Mouse (Mus musculus): ENCODE data around the gene Hagh. TPM values are rescaled to one million over a fixed set of nuclear protein-coding genes. Genes with fewer than 3 reads are reported as not detected.
A peak's percentile ranks its signal among the peaks of the same experiment; 100 is the strongest.

Hagh gene
- total and polyA plus RNA-seq, 2 experiments from 2014 or later = 116 to 129 TPM

DNA sequence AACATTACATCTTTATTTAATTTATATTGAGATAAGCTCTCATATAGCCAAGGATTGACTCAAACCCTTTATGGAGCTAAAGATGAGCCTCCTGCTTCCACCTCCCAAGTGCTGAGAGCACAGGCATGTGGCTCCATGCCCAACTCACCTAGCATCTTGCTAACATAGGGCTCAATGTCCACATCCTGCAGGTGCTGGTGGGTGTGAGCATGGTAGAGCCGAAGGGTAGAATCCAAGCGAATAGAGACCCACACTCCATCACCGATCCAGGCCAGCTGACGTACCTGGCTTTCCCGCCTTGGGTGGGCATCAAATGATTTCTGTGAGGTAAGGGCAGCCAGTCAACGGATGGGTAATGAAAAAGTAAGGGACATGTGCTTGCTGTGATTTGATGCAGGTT, 60.1 kb downstream of the Hagh start:
- 90% methylated on average over 6 of the region's 6 CpGs for WGBS
- ATAC-seq (ENCODE audit: insufficient read depth, low read depth) = no peak

DNA sequence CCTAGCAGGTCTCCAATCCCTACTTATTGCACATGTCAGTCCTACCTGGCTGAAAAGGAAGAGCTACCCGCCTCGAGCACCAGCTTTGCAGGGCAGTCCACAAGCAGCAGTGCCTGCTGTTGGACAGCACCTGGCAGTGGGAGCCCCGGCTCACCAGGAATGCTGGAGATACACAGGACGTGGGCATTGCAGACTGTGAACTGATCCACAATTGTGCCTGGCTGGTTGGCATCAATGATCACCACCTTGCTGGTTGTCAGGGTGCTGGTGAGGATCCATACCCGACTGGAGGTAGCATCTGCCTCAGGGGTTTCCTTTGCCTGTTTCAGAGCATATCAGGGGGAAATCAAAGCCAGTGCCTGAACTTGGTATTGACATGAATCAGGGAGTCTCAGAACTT, 62.2 kb downstream of the Hagh start:
- peaks cover 93% of the 10 kb centered on the region for H3K36me3 ChIP-seq (replicated peaks; ENCODE audit: control insufficient read depth, insufficient read depth, low read length)
- ATAC-seq (ENCODE audit: insufficient read depth, low read depth) (no peak), DNase-seq (ENCODE audit: low spot score) (no peak)
- WGBS = 86% methylated on average over 5 of the region's 5 CpGs
- H3K4me1 ChIP-seq (ENCODE audit: control insufficient read depth, insufficient read depth) = peaks cover 2% of the 10 kb centered on the region; the same call in 1 of the 2 replicates
- no peaks in the 10 kb centered on the region for H3K27me3 ChIP-seq (ENCODE audit: control insufficient read depth, insufficient read depth, low read length)
- H3K4me2 ChIP-seq (ENCODE audit: low read depth, low read length) = no peak overlapping the region
- H3K27ac ChIP-seq (ENCODE audit: low read depth) = no peak overlapping the region
- no peak overlapping the region for H3K4me3 ChIP-seq (ENCODE audit: low read depth, low read length)
- no peak overlapping the region for H3K9ac ChIP-seq (replicated peaks; ENCODE audit: low read depth, low read length)
- TF ChIP-seq CTCF (IDR thresholded peaks at IDR 0.05; ENCODE audit: low read depth) = no peak
- TF ChIP-seq EP300 (IDR thresholded peaks at IDR 0.05; ENCODE audit: low read depth) = no peak
- H3K9me3 ChIP-seq (replicated peaks; ENCODE audit: control insufficient read depth, low read length) = no peaks in the 10 kb centered on the region

More for the DNA sequence above, 60.1 kb downstream of the Hagh start:
- no peaks in the 10 kb centered on the region for H3K9me3 ChIP-seq (replicated peaks; ENCODE audit: control insufficient read depth, low read length)
- peaks cover 15% of the 10 kb centered on the region; the same call in 1 of the 2 replicates for H3K4me1 ChIP-seq (ENCODE audit: control insufficient read depth, insufficient read depth)
- no peak overlapping the region for H3K9ac ChIP-seq (replicated peaks; ENCODE audit: low read depth, low read length)
- H3K27me3 ChIP-seq (ENCODE audit: control insufficient read depth, insufficient read depth, low read length) = no peaks in the 10 kb centered on the region
- H3K36me3 ChIP-seq (replicated peaks; ENCODE audit: control insufficient read depth, insufficient read depth, low read length) = peaks cover 72% of the 10 kb centered on the region
- no peak overlapping the region for H3K4me2 ChIP-seq (ENCODE audit: low read depth, low read length)
- H3K27ac ChIP-seq (ENCODE audit: low read depth) = no peak overlapping the region
- TF ChIP-seq EP300 (IDR thresholded peaks at IDR 0.05; ENCODE audit: low read depth) (no peak), CTCF (IDR thresholded peaks at IDR 0.05; ENCODE audit: low read depth) (no peak)
- no peak for DNase-seq (ENCODE audit: low spot score)
- H3K4me3 ChIP-seq (ENCODE audit: low read depth, low read length) = no peak overlapping the region

DNA sequence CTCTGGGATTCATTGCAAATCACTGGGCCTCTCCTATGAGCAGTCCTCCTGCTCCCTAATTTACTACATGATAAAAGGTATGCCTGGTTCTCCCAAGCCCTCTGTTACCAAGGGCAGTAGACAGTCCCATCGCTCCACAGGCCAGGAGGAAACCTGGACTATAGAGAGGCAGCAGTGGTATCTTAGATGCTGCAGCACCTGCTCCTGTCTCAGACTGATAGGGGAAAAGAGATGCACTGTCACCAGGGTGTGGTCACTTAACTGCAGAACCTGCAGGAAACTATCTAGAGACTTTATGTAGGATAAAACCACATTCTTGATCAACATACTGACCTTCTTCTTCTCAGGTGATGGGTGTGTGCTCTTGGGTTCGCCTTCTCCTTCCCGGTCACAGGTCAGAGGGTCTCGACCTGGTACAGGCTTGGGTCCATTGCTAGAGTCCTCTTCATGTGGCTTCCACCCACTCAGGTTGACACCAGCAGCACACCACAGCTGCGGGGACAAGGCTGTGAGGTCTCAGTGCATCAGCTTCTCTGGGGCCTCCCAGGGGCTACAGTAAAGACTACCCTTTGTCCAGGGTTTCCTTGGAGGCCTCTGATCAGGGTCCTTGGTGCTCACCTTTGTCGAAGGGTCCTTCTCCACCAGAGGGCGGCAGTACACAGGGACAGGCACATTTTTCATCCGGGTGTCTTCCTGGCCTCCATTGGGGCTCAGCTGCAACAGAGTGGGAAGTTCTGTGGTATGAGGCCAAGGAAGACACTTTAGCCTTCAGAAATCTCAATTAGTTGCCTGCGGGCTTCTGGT, 62.9 kb downstream of the Hagh start:
- TF ChIP-seq EP300 (IDR thresholded peaks at IDR 0.05; ENCODE audit: low read depth) (no peak), CTCF (IDR thresholded peaks at IDR 0.05; ENCODE audit: low read depth) (peak; percentile 38; the same call in 1 of the 2 replicates)
- no peak overlapping the region for H3K9ac ChIP-seq (replicated peaks; ENCODE audit: low read depth, low read length)
- H3K9me3 ChIP-seq (replicated peaks; ENCODE audit: control insufficient read depth, low read length) = no peaks in the 10 kb centered on the region
- no peak overlapping the region for H3K4me3 ChIP-seq (ENCODE audit: low read depth, low read length)
- H3K27ac ChIP-seq (ENCODE audit: low read depth) = no peak overlapping the region
- no peaks in the 10 kb centered on the region for H3K4me1 ChIP-seq (ENCODE audit: control insufficient read depth, insufficient read depth)
- DNase-seq (ENCODE audit: low spot score) (no peak), ATAC-seq (ENCODE audit: insufficient read depth, low read depth) (no peak)
- WGBS = 71% methylated on average over 9 of the region's 9 CpGs
- no peak overlapping the region for H3K4me2 ChIP-seq (ENCODE audit: low read depth, low read length)
- no peaks in the 10 kb centered on the region for H3K27me3 ChIP-seq (ENCODE audit: control insufficient read depth, insufficient read depth, low read length)
- H3K36me3 ChIP-seq (replicated peaks; ENCODE audit: control insufficient read depth, insufficient read depth, low read length) = peaks cover 100% of the 10 kb centered on the region

DNA sequence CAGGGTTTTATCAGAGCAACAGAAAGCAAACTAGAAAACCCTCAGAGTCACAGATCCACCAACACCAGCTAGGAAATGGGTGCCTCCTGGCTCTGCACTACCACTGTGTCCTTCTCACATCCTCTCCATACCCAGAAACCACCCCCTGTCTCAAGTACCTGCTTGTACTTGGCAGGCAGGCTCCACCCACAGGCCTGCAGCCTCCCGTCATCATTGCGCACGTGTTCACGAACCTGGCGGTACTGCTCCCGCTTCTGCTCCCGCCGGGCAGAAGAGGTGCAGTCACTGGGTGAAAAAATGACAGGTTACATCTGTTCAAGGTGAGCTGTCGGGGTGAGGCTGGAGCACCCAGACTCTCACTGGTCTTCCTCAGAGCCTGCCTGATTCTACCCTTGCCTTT, 63.8 kb downstream of the Hagh start:
- 84% methylated on average over 9 of the region's 9 CpGs for whole genome bisulfite sequencing
- no peak overlapping the region for H3K9ac ChIP-seq (replicated peaks; ENCODE audit: low read depth, low read length)
- no peaks in the 10 kb centered on the region for H3K4me1 ChIP-seq (ENCODE audit: control insufficient read depth, insufficient read depth)
- no peak overlapping the region for H3K4me2 ChIP-seq (ENCODE audit: low read depth, low read length)
- H3K27ac ChIP-seq (ENCODE audit: low read depth) = no peak overlapping the region
- peaks cover 100% of the 10 kb centered on the region for H3K36me3 ChIP-seq (replicated peaks; ENCODE audit: control insufficient read depth, insufficient read depth, low read length)
- H3K4me3 ChIP-seq (ENCODE audit: low read depth, low read length) = no peak overlapping the region
- no peaks in the 10 kb centered on the region for H3K9me3 ChIP-seq (replicated peaks; ENCODE audit: control insufficient read depth, low read length)
- DNase-seq (ENCODE audit: low spot score) (no peak), ATAC-seq (ENCODE audit: insufficient read depth, low read depth) (no peak)
- no peaks in the 10 kb centered on the region for H3K27me3 ChIP-seq (ENCODE audit: control insufficient read depth, insufficient read depth, low read length)
- TF ChIP-seq EP300 (IDR thresholded peaks at IDR 0.05; ENCODE audit: low read depth) = no peak
- TF ChIP-seq CTCF (IDR thresholded peaks at IDR 0.05; ENCODE audit: low read depth) = no peak

DNA sequence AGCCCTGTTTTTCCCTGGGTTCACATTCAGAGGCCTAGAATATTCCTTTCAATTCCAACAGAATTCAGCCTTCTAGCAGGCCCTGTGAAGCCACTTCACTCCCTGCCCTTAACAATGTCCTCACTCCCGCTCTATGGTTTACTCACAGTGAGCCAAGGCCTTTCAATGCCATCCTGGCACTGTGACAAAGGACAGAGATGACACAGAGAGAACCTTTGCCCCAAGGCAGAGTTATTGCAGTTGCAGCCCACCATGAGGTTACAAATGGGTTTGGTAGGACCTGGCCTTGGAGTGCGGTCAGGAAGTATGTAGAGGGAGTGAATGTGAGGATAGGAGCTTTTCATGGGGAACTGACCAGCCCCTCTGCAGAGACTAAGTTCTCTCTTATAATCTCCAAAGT, 67.6 kb downstream of the Hagh start:
- peaks cover 100% of the 10 kb centered on the region for H3K36me3 ChIP-seq (replicated peaks; ENCODE audit: control insufficient read depth, insufficient read depth, low read length)
- no peak overlapping the region for H3K4me3 ChIP-seq (ENCODE audit: low read depth, low read length)
- TF ChIP-seq EP300 (IDR thresholded peaks at IDR 0.05; ENCODE audit: low read depth) (no peak), CTCF (IDR thresholded peaks at IDR 0.05; ENCODE audit: low read depth) (no peak)
- no peaks in the 10 kb centered on the region for H3K4me1 ChIP-seq (ENCODE audit: control insufficient read depth, insufficient read depth)
- H3K4me2 ChIP-seq (ENCODE audit: low read depth, low read length) = no peak overlapping the region
- no peaks in the 10 kb centered on the region for H3K9me3 ChIP-seq (replicated peaks; ENCODE audit: control insufficient read depth, low read length)
- WGBS = 77% methylated on average over 2 of the region's 2 CpGs
- ATAC-seq (ENCODE audit: insufficient read depth, low read depth) (no peak), DNase-seq (ENCODE audit: low spot score) (no peak)
- no peak overlapping the region for H3K9ac ChIP-seq (replicated peaks; ENCODE audit: low read depth, low read length)
- H3K27me3 ChIP-seq (ENCODE audit: control insufficient read depth, insufficient read depth, low read length) = no peaks in the 10 kb centered on the region
- H3K27ac ChIP-seq (ENCODE audit: low read depth) = no peak overlapping the region

DNA sequence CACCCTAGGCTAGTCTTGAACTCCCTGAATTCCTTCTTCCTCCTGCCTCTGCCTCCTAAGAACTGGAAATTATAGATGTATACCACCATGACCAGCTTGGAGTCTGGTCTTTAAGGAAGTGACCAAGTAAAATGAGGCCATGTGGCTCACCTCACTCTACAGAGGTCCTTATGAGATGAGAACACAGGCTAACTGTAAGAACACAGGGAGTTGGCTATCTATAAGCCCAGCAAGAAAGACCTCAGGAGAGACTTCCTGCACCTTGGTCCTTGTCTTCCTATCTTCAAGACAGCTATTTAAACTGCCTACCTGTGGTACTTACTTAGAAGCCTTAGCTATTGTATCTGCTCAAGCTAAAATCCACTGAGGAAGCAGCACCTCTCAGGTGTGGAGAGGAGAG, 74.0 kb downstream of the Hagh start:
- Histone ChIP-seq H3K4me1 (ENCODE audit: control insufficient read depth, insufficient read depth) (no peaks in the 10 kb centered on the region), H3K4me3 (ENCODE audit: low read depth, low read length) (no peak overlapping the region), H3K9me3 (replicated peaks; ENCODE audit: control insufficient read depth, low read length) (no peaks in the 10 kb centered on the region), H3K4me2 (ENCODE audit: low read depth, low read length) (no peak overlapping the region), H3K9ac (replicated peaks; ENCODE audit: low read depth, low read length) (no peak overlapping the region), H3K27me3 (ENCODE audit: control insufficient read depth, insufficient read depth, low read length) (no peaks in the 10 kb centered on the region), H3K36me3 (replicated peaks; ENCODE audit: control insufficient read depth, insufficient read depth, low read length) (peaks cover 97% of the 10 kb centered on the region), H3K27ac (ENCODE audit: low read depth) (no peak overlapping the region)
- TF ChIP-seq EP300 (IDR thresholded peaks at IDR 0.05; ENCODE audit: low read depth) = no peak
- TF ChIP-seq CTCF (IDR thresholded peaks at IDR 0.05; ENCODE audit: low read depth) = no peak
- DNase-seq (ENCODE audit: low spot score) = no peak
- no peak for ATAC-seq (ENCODE audit: insufficient read depth, low read depth)

Other genes with a start within 250 kb of the Hagh start
- gene Tsc2, start 207.5 kb upstream of the Hagh start, total RNA-seq (2014; rRNA removed; ENCODE audit: low replicate concordance) = 55.4 and 88.7 TPM in 2 replicates
- gene Tsc2, start 207.5 kb upstream of the Hagh start, polyA plus RNA-seq (2015; fragmentation: Nextera tagmentation; extraction: Ambion mirVana) = 29.2 and 34.4 TPM in 2 replicates
- gene Nthl1, start 207.5 kb upstream of the Hagh start, total RNA-seq (2014; rRNA removed; ENCODE audit: low replicate concordance) = 3.7 and 10.0 TPM in 2 replicates
- 5.7 and 7.3 TPM in 2 replicates for gene Nthl1, start 207.5 kb upstream of the Hagh start, polyA plus RNA-seq (2015; fragmentation: Nextera tagmentation; extraction: Ambion mirVana)
- gene Slc9a3r2, start 189.8 kb upstream of the Hagh start, total RNA-seq (2014; rRNA removed; ENCODE audit: low replicate concordance) = 87.9 and 118 TPM in 2 replicates
- 61.9 and 68.1 TPM in 2 replicates for gene Slc9a3r2, start 189.8 kb upstream of the Hagh start, polyA plus RNA-seq (2015; fragmentation: Nextera tagmentation; extraction: Ambion mirVana)
- not detected in 2 replicates for gene Npw, start 181.7 kb upstream of the Hagh start, total RNA-seq (2014; rRNA removed; ENCODE audit: low replicate concordance)
- gene Npw, start 181.7 kb upstream of the Hagh start, polyA plus RNA-seq (2015; fragmentation: Nextera tagmentation; extraction: Ambion mirVana) = not detected in 2 replicates
- gene Zfp598, start 170.5 kb upstream of the Hagh start, total RNA-seq (2014; rRNA removed; ENCODE audit: low replicate concordance) = 25.4 and 27.5 TPM in 2 replicates
- 7.8 TPM in 2 replicates for gene Zfp598, start 170.5 kb upstream of the Hagh start, polyA plus RNA-seq (2015; fragmentation: Nextera tagmentation; extraction: Ambion mirVana)
- not detected in 2 replicates for gene Syngr3, start 150.2 kb upstream of the Hagh start, total RNA-seq (2014; rRNA removed; ENCODE audit: low replicate concordance)
- gene Syngr3, start 150.2 kb upstream of the Hagh start, polyA plus RNA-seq (2015; fragmentation: Nextera tagmentation; extraction: Ambion mirVana) = 0.16 and 0.49 TPM in 2 replicates
- gene Gfer, start 144.0 kb upstream of the Hagh start, total RNA-seq (2014; rRNA removed; ENCODE audit: low replicate concordance) = 25.1 and 37.3 TPM in 2 replicates
- gene Gfer, start 144.0 kb upstream of the Hagh start, polyA plus RNA-seq (2015; fragmentation: Nextera tagmentation; extraction: Ambion mirVana) = 31.0 and 31.6 TPM in 2 replicates
- gene Noxo1, start 143.9 kb upstream of the Hagh start, total RNA-seq (2014; rRNA removed; ENCODE audit: low replicate concordance) = 0.50 and 2.2 TPM in 2 replicates
- gene Noxo1, start 143.9 kb upstream of the Hagh start, polyA plus RNA-seq (2015; fragmentation: Nextera tagmentation; extraction: Ambion mirVana) = 0.56 and 0.88 TPM in 2 replicates
- gene Tbl3, start 132.5 kb upstream of the Hagh start, total RNA-seq (2014; rRNA removed; ENCODE audit: low replicate concordance) = 33.9 and 42.2 TPM in 2 replicates
- 27.2 and 30.1 TPM in 2 replicates for gene Tbl3, start 132.5 kb upstream of the Hagh start, polyA plus RNA-seq (2015; fragmentation: Nextera tagmentation; extraction: Ambion mirVana)
- gene Rnf151, start 122.1 kb upstream of the Hagh start, total RNA-seq (2014; rRNA removed; ENCODE audit: low replicate concordance) = 6.5 TPM in 1 of 2 replicates, not detected in the other
- not detected in 2 replicates for gene Rnf151, start 122.1 kb upstream of the Hagh start, polyA plus RNA-seq (2015; fragmentation: Nextera tagmentation; extraction: Ambion mirVana)
- gene Rps2, start 122.0 kb upstream of the Hagh start, total RNA-seq (2014; rRNA removed; ENCODE audit: low replicate concordance) = 2,967 and 2,982 TPM in 2 replicates
- gene Rps2, start 122.0 kb upstream of the Hagh start, polyA plus RNA-seq (2015; fragmentation: Nextera tagmentation; extraction: Ambion mirVana) = 722 and 767 TPM in 2 replicates
- 434 and 667 TPM in 2 replicates for gene Ndufb10, start 115.7 kb upstream of the Hagh start, total RNA-seq (2014; rRNA removed; ENCODE audit: low replicate concordance)
- gene Ndufb10, start 115.7 kb upstream of the Hagh start, polyA plus RNA-seq (2015; fragmentation: Nextera tagmentation; extraction: Ambion mirVana) = 1,293 and 1,354 TPM in 2 replicates
- gene Rpl3l, start 112.3 kb upstream of the Hagh start, total RNA-seq (2014; rRNA removed; ENCODE audit: low replicate concordance) = 0.54 and 2.1 TPM in 2 replicates
- gene Rpl3l, start 112.3 kb upstream of the Hagh start, polyA plus RNA-seq (2015; fragmentation: Nextera tagmentation; extraction: Ambion mirVana) = 7.2 TPM in 2 replicates
- gene Msrb1, start 103.5 kb upstream of the Hagh start, total RNA-seq (2014; rRNA removed; ENCODE audit: low replicate concordance) = 28.5 and 41.1 TPM in 2 replicates
- 48.7 and 55.7 TPM in 2 replicates for gene Msrb1, start 103.5 kb upstream of the Hagh start, polyA plus RNA-seq (2015; fragmentation: Nextera tagmentation; extraction: Ambion mirVana)
- 0.23 and 3.4 TPM in 2 replicates for gene Hs3st6, start 87.2 kb upstream of the Hagh start, total RNA-seq (2014; rRNA removed; ENCODE audit: low replicate concordance)
- gene Hs3st6, start 87.2 kb upstream of the Hagh start, polyA plus RNA-seq (2015; fragmentation: Nextera tagmentation; extraction: Ambion mirVana) = 0.14 TPM in 2 replicates
- not detected in 2 replicates for gene Meiob, start 35.9 kb upstream of the Hagh start, total RNA-seq (2014; rRNA removed; ENCODE audit: low replicate concordance)
- gene Meiob, start 35.9 kb upstream of the Hagh start, polyA plus RNA-seq (2015; fragmentation: Nextera tagmentation; extraction: Ambion mirVana) = 0.10 TPM in 1 of 2 replicates, not detected in the other
- 37.4 and 60.1 TPM in 2 replicates for gene Fahd1, start 10.2 kb downstream of the Hagh start, total RNA-seq (2014; rRNA removed; ENCODE audit: low replicate concordance)
- gene Fahd1, start 10.2 kb downstream of the Hagh start, polyA plus RNA-seq (2015; fragmentation: Nextera tagmentation; extraction: Ambion mirVana) = 86.4 and 88.6 TPM in 2 replicates
- 1.7 TPM in 2 replicates for gene Igfals, start 25.9 kb downstream of the Hagh start, total RNA-seq (2014; rRNA removed; ENCODE audit: low replicate concordance)
- 0.44 and 0.53 TPM in 2 replicates for gene Igfals, start 25.9 kb downstream of the Hagh start, polyA plus RNA-seq (2015; fragmentation: Nextera tagmentation; extraction: Ambion mirVana)
- gene Nubp2, start 46.2 kb downstream of the Hagh start, total RNA-seq (2014; rRNA removed; ENCODE audit: low replicate concordance) = 36.6 and 44.9 TPM in 2 replicates
- gene Nubp2, start 46.2 kb downstream of the Hagh start, polyA plus RNA-seq (2015; fragmentation: Nextera tagmentation; extraction: Ambion mirVana) = 29.8 and 31.3 TPM in 2 replicates
- 53.2 and 74.6 TPM in 2 replicates for gene Spsb3, start 46.5 kb downstream of the Hagh start, total RNA-seq (2014; rRNA removed; ENCODE audit: low replicate concordance)
- 35.8 and 40.2 TPM in 2 replicates for gene Spsb3, start 46.5 kb downstream of the Hagh start, polyA plus RNA-seq (2015; fragmentation: Nextera tagmentation; extraction: Ambion mirVana)
- gene Eme2, start 54.9 kb downstream of the Hagh start, total RNA-seq (2014; rRNA removed; ENCODE audit: low replicate concordance) = 23.6 and 28.2 TPM in 2 replicates
- gene Eme2, start 54.9 kb downstream of the Hagh start, polyA plus RNA-seq (2015; fragmentation: Nextera tagmentation; extraction: Ambion mirVana) = 14.8 and 15.5 TPM in 2 replicates
- gene Mrps34, start 55.0 kb downstream of the Hagh start, total RNA-seq (2014; rRNA removed; ENCODE audit: low replicate concordance) = 64.0 and 76.7 TPM in 2 replicates
- gene Mrps34, start 55.0 kb downstream of the Hagh start, polyA plus RNA-seq (2015; fragmentation: Nextera tagmentation; extraction: Ambion mirVana) = 135 and 147 TPM in 2 replicates
- 58.4 and 60.4 TPM in 2 replicates for gene Nme3, start 56.4 kb downstream of the Hagh start, total RNA-seq (2014; rRNA removed; ENCODE audit: low replicate concordance)
- gene Nme3, start 56.4 kb downstream of the Hagh start, polyA plus RNA-seq (2015; fragmentation: Nextera tagmentation; extraction: Ambion mirVana) = 40.8 and 41.1 TPM in 2 replicates
- gene Mapk8ip3, start 96.8 kb downstream of the Hagh start, total RNA-seq (2014; rRNA removed; ENCODE audit: low replicate concordance) = 57.8 and 65.1 TPM in 2 replicates
- 13.1 and 13.3 TPM in 2 replicates for gene Mapk8ip3, start 96.8 kb downstream of the Hagh start, polyA plus RNA-seq (2015; fragmentation: Nextera tagmentation; extraction: Ambion mirVana)
- 22.4 and 46.5 TPM in 2 replicates for gene Jpt2, start 120.5 kb downstream of the Hagh start, total RNA-seq (2014; rRNA removed; ENCODE audit: low replicate concordance)
- 21.2 and 24.4 TPM in 2 replicates for gene Jpt2, start 120.5 kb downstream of the Hagh start, polyA plus RNA-seq (2015; fragmentation: Nextera tagmentation; extraction: Ambion mirVana)
- gene Cramp1l, start 175.6 kb downstream of the Hagh start, total RNA-seq (2014; rRNA removed; ENCODE audit: low replicate concordance) = 12.0 and 13.5 TPM in 2 replicates
- gene Cramp1l, start 175.6 kb downstream of the Hagh start, polyA plus RNA-seq (2015; fragmentation: Nextera tagmentation; extraction: Ambion mirVana) = 2.2 and 2.4 TPM in 2 replicates
- 11.7 and 13.4 TPM in 2 replicates for gene Ift140, start 175.9 kb downstream of the Hagh start, total RNA-seq (2014; rRNA removed; ENCODE audit: low replicate concordance)
- gene Ift140, start 175.9 kb downstream of the Hagh start, polyA plus RNA-seq (2015; fragmentation: Nextera tagmentation; extraction: Ambion mirVana) = 4.0 and 4.6 TPM in 2 replicates
- 53.8 and 56.4 TPM in 2 replicates for gene Tmem204, start 243.4 kb downstream of the Hagh start, total RNA-seq (2014; rRNA removed; ENCODE audit: low replicate concordance)
- 27.2 and 27.9 TPM in 2 replicates for gene Tmem204, start 243.4 kb downstream of the Hagh start, polyA plus RNA-seq (2015; fragmentation: Nextera tagmentation; extraction: Ambion mirVana)

All from heart, postnatal 0 days (tissue).